Mouse (Mus musculus): ENCODE data around the gene Psmc5. TPM values are rescaled to one million over a fixed set of nuclear protein-coding genes. Genes with fewer than 3 reads are reported as not detected.

Psmc5 gene
- polyA plus RNA-seq, 2 experiments = 107 to 123 TPM

GRCm38 (mm10) chr11:106301765-106302164, 45.8 kb downstream of the Psmc5 start, which contains the start of gene Gh:
Gene Gh (minus strand): TSS chr11:106301865.
- Histone ChIP-seq H3K27ac (no peak within 1 kb of the TSS), H3K27me3 (ENCODE audit: control insufficient read depth, insufficient read depth, low read length) (no peaks in the 10 kb centered on the region), H3K9ac (replicated peaks) (no peak within 1 kb of the TSS), H3K4me2 (ENCODE audit: low read depth) (no peak within 1 kb of the TSS), H3K9me3 (ENCODE audit: control insufficient read depth, low read length) (no peaks in the 10 kb centered on the region), H3K36me3 (replicated peaks; ENCODE audit: control insufficient read depth, insufficient read depth, low read depth) (no peaks in the 10 kb centered on the region), H3K4me3 (ENCODE audit: insufficient read depth in 1 of 2, low read depth in 2 of 2, low read length in 2 of 2) (no peak within 1 kb of the TSS), H3K4me1 (replicated peaks; ENCODE audit: control insufficient read depth in 2 of 2, insufficient read depth in 2 of 2, low read length in 1 of 2) (no peaks in the 10 kb centered on the region)
- TF ChIP-seq CTCF (IDR thresholded peaks at IDR 0.05; ENCODE audit: low read depth) (no peak), EP300 (IDR thresholded peaks at IDR 0.05; ENCODE audit: low read depth) (no peak)
- ATAC-seq (ENCODE audit: insufficient read depth) (no peak), DNase-seq (ENCODE audit: low read depth in 3 of 3, low spot score in 3 of 3) (no peak)
- WGBS (ENCODE audit: insufficient replicate concordance) = 57% methylated on average over 9 of the region's 9 CpGs

- H3K36me3 ChIP-seq (replicated peaks; ENCODE audit: control insufficient read depth, insufficient read depth, low read depth) = no peaks in the 10 kb centered on the region
- H3K4me3 ChIP-seq (ENCODE audit: insufficient read depth in 1 of 2, low read depth in 2 of 2, low read length in 2 of 2) = no peak overlapping the region
- H3K9me3 ChIP-seq (ENCODE audit: control insufficient read depth, low read length) = no peaks in the 10 kb centered on the region
- H3K9ac ChIP-seq (replicated peaks) = no peak overlapping the region
- H3K27ac ChIP-seq = no peak overlapping the region
- H3K4me2 ChIP-seq (ENCODE audit: low read depth) = no peak overlapping the region
- 8% methylated on average over 2 of the region's 2 CpGs for WGBS (ENCODE audit: insufficient replicate concordance)
- TF ChIP-seq EP300 (IDR thresholded peaks at IDR 0.05; ENCODE audit: low read depth) (no peak), CTCF (IDR thresholded peaks at IDR 0.05; ENCODE audit: low read depth) (peak; percentile 91)
- 0 out of 4 replicates have a peak, but pooled peaks cover 0 to 2% of the 10 kb centered on the region in 2 experiments for H3K4me1 ChIP-seq (replicated peaks; ENCODE audit: control insufficient read depth in 2 of 2, insufficient read depth in 2 of 2, low read length in 1 of 2)
- ATAC-seq (ENCODE audit: insufficient read depth) (peak; percentile 39; the same call in 1 of the 2 replicates), DNase-seq (ENCODE audit: low read depth in 3 of 3, low spot score in 3 of 3) (peak; percentile 30 to 41 (median 35))
- no peaks in the 10 kb centered on the region for H3K27me3 ChIP-seq (ENCODE audit: control insufficient read depth, insufficient read depth, low read length)
These were observed 46.7 kb downstream of the Psmc5 start for GRCm38 (mm10) chr11:106302634-106303033.

- TF ChIP-seq CTCF (IDR thresholded peaks at IDR 0.05; ENCODE audit: low read depth) (no peak), EP300 (IDR thresholded peaks at IDR 0.05; ENCODE audit: low read depth) (no peak)
- WGBS (ENCODE audit: insufficient replicate concordance) = 54% methylated on average over 10 of the region's 10 CpGs
- Histone ChIP-seq H3K4me3 (ENCODE audit: insufficient read depth in 1 of 2, low read depth in 2 of 2, low read length in 2 of 2) (no peak overlapping the region), H3K4me1 (replicated peaks; ENCODE audit: control insufficient read depth in 2 of 2, insufficient read depth in 2 of 2, low read length in 1 of 2) (0 out of 4 replicates have a peak, but pooled peaks cover 0 to 2% of the 10 kb centered on the region in 2 experiments), H3K9me3 (ENCODE audit: control insufficient read depth, low read length) (no peaks in the 10 kb centered on the region), H3K36me3 (replicated peaks; ENCODE audit: control insufficient read depth, insufficient read depth, low read depth) (no peaks in the 10 kb centered on the region), H3K4me2 (ENCODE audit: low read depth) (no peak overlapping the region), H3K27me3 (ENCODE audit: control insufficient read depth, insufficient read depth, low read length) (no peaks in the 10 kb centered on the region), H3K27ac (no peak overlapping the region), H3K9ac (replicated peaks) (no peak overlapping the region)
- DNase-seq (ENCODE audit: low read depth in 3 of 3, low spot score in 3 of 3) (no peak), ATAC-seq (ENCODE audit: insufficient read depth) (no peak)
These were observed 49.6 kb downstream of the Psmc5 start for GRCm38 (mm10) chr11:106305348-106306064.

- no peaks in the 10 kb centered on the region for H3K36me3 ChIP-seq (replicated peaks; ENCODE audit: control insufficient read depth, insufficient read depth, low read depth)
- H3K27ac ChIP-seq = no peak overlapping the region
- no peak for ATAC-seq (ENCODE audit: insufficient read depth)
- no peaks in the 10 kb centered on the region for H3K27me3 ChIP-seq (ENCODE audit: control insufficient read depth, insufficient read depth, low read length)
- no peak overlapping the region for H3K9ac ChIP-seq (replicated peaks)
- H3K9me3 ChIP-seq (ENCODE audit: control insufficient read depth, low read length) = no peaks in the 10 kb centered on the region
- 78% methylated on average over 3 of the region's 3 CpGs for WGBS (ENCODE audit: insufficient replicate concordance)
- TF ChIP-seq EP300 (IDR thresholded peaks at IDR 0.05; ENCODE audit: low read depth) (no peak), CTCF (IDR thresholded peaks at IDR 0.05; ENCODE audit: low read depth) (no peak)
- no peak for DNase-seq (ENCODE audit: low read depth in 3 of 3, low spot score in 3 of 3)
- no peak overlapping the region for H3K4me3 ChIP-seq (ENCODE audit: insufficient read depth in 1 of 2, low read depth in 2 of 2, low read length in 2 of 2)
- no peak overlapping the region for H3K4me2 ChIP-seq (ENCODE audit: low read depth)
- H3K4me1 ChIP-seq (replicated peaks; ENCODE audit: control insufficient read depth in 2 of 2, insufficient read depth in 2 of 2, low read length in 1 of 2) = 0 out of 4 replicates have a peak, but pooled peaks cover 0 to 2% of the 10 kb centered on the region in 2 experiments
These were observed 50.1 kb downstream of the Psmc5 start for GRCm38 (mm10) chr11:106306065-106306385.

- DNase-seq (ENCODE audit: low read depth in 3 of 3, low spot score in 3 of 3) (no peak), ATAC-seq (ENCODE audit: insufficient read depth) (no peak)
- Histone ChIP-seq H3K27me3 (ENCODE audit: control insufficient read depth, insufficient read depth, low read length) (no peaks in the 10 kb centered on the region), H3K4me2 (ENCODE audit: low read depth) (no peak overlapping the region), H3K4me3 (ENCODE audit: insufficient read depth in 1 of 2, low read depth in 2 of 2, low read length in 2 of 2) (no peak overlapping the region), H3K9ac (replicated peaks) (no peak overlapping the region), H3K9me3 (ENCODE audit: control insufficient read depth, low read length) (no peaks in the 10 kb centered on the region), H3K36me3 (replicated peaks; ENCODE audit: control insufficient read depth, insufficient read depth, low read depth) (no peaks in the 10 kb centered on the region), H3K4me1 (replicated peaks; ENCODE audit: control insufficient read depth in 2 of 2, insufficient read depth in 2 of 2, low read length in 1 of 2) (0 out of 4 replicates have a peak, but pooled peaks cover 0 to 2% of the 10 kb centered on the region in 2 experiments), H3K27ac (no peak overlapping the region)
- WGBS (ENCODE audit: insufficient replicate concordance) = 71% methylated on average over 9 of the region's 9 CpGs
- no peak for TF ChIP-seq EP300 (IDR thresholded peaks at IDR 0.05; ENCODE audit: low read depth)
- TF ChIP-seq CTCF (IDR thresholded peaks at IDR 0.05; ENCODE audit: low read depth) = no peak
These were observed 50.8 kb downstream of the Psmc5 start for GRCm38 (mm10) chr11:106306758-106307157.
